Mouse (Mus musculus) ovary, postnatal 36 days (tissue): ENCODE results near the gene 1810049J17Rik.

Experiments used
- DNase-seq: peaks from one replicate; pipeline ENCODE4 v3.0.0; 2022; ENCODE audit warnings: low spot score, mixed read lengths

1810049J17Rik gene

DNA sequence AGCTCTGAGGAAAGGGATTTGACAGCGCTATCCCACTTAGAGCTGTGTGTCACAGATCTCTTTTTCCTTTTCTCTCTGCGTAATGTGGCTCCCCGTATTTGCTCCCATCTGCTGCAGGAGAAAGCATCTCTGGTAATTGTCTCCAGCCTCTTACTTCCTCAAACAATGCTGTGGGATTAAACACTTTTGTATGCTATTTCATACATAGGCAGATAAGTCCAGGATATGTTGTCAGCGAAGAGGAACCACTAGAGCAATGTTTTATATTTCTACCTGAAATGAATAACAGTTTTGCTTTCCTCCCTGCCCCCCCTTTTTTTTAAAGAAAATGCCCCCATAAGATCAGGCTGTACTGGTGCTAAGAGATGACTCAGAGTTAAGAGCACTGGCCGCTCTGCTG is 13.2 kb downstream of the 1810049J17Rik start:
- DNase-seq, result no peak

DNA sequence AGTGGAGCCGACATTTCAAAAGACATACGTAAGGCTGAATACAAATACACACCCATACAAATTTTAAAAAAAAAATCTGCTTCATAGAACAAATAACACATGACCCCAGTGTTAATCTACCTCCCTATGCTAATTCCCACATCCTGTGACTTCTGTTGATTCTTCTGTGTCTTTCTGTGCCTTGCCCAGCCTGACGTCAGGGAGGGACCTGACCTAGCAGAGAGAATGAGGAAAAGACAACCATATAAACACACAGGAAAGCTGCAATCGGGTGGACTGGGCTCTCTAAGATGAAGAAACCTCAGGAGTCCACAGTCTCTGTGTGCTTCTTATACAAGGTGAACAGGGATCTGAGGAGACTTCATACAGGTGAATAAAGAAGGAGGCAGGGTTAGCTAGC is 14.6 kb downstream of the 1810049J17Rik start:
- DNase-seq, result no peak

DNA sequence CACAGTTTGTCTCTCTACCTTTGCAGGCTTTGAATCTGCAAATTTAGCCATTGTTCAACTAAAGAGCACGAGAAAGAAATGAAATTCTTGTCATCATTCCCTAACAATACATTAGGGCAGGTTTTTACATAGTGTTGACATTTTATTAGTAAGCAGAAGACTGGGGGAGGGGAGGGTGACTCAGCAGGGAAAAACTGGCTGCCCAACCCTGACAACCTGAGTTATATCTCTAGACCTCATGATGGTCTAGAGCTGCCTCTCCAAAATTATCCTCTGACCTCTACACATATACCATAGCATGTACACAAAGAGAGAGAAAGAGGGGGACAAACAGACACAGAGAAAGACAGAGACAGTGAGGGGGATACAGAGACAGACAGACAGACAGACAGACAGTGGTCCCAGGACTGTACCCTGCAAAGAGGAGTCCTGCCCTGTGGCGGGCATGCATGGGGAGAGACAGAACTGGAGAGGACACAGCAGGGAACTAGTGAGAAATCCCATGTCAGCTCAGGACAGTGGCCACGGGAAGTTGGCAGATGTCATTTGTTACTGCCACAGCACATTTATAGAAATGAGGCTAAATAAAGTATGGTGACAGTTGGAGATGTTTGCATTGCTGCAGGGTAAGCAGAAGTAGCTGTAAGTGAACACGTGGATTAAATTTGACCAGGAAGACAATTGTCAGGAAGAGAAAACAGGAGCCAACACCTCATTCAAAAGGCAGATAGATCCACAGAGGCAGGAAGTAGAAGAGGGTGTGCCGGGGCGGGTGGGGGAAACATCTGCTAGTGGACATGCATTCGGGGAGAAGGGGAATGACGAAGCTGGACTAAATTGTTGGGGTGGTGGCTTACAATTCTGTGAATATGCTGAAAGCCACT is 15.3 kb downstream of the 1810049J17Rik start:
- no peak for DNase-seq

DNA sequence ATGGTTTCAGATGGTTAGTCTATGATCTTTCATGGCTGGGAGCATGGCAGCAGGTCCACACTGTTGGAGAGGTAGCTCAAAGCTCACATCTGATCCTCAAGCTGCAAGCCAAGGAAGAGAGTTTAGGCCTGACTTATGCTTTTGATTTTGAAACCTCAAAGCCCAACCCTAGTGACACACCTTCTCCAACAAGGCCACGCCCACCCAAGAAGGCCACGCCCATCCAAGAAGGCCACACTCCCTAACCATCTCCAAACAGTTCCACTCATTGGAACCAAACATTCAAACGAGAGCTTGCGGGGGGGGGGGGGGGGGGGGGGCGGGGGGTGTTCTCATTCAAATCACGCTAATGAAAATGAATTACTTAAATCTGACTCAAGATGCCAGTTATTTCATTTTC is 19.9 kb downstream of the 1810049J17Rik start:
- no peak for DNase-seq

DNA sequence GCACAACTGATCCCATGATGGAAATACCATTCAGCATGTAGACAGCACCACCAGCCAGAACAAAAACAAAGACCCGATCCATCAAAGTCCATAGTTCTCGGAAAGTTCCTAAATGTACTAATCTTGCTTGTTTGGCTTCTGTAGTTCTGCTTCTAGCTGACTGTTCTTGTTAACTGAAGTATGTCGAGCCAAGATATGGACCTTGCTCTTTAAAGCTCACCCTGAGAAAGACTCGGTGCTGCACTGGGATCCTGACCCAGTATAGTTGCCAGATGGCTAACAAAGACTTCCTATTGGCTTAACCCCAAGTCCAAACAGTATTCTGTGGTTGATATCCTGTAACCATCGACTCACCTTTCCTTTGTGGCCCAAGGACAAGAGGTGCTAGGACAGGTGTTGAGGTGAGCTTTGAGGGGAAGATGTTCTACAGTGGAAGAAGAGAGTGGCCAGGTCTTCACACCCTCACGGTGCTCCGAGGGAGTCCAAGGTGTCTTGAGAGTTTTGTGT is 23.4 kb downstream of the 1810049J17Rik start:
- DNase-seq, result no peak

DNA sequence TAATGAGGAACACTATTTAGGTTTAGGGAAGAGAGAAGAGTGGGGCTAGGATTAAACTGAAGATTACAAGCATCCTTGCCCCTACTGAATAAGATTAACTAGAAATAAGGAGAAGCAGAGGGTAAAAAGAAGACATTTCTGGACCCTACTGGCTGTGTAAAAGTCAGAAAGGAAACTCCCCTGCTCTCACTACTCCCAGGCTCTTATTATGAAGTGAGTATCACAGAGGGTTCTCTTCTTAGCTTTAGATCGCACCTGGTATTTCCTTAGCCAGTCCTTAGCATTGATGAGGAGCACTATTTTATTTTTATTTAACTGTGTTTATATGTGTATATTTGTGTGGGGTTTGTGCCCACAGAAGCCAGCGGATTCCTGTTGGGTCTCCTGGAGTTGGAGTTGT is 25.5 kb downstream of the 1810049J17Rik start:
- no peak for DNase-seq

DNA sequence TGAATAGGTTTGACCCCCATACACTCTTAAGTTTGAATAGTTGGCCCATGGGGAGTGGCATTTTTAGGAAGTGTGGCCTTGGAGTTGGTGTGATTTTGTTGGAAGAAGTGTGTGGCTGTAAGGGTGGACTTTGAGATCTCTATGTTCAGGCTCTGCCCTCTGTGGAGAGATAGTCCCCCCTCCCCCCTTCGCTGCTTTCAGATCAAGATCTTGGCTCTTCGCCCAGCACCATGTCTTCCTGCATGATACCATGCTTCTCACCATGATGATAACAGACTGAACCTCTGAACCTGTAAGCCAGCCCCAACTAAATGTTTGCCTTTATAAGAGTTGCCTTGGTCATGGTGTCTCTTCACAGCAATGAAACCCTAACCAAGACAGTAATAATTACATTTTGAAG is 29.9 kb downstream of the 1810049J17Rik start:
- no peak for DNase-seq

DNA sequence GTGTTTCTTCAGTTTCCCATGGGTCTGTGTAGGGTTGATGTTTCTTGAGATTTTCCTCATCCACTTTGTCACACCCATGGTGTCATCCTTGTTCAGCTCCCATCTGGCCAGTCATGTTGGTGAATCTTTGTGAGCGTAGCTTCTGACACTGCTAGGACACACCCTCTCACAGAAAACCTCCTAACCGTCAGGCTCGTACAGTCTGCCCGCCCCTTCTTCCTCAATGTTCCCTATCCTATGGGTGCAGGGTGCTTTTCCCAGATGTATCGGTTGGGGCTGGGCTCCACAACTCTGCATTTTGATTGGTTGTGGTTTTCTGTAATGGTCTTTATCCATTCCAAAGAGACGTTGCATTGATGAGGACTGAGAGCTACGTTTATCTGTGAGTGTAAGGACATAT is 31.4 kb downstream of the 1810049J17Rik start:
- DNase-seq, result no peak

DNA sequence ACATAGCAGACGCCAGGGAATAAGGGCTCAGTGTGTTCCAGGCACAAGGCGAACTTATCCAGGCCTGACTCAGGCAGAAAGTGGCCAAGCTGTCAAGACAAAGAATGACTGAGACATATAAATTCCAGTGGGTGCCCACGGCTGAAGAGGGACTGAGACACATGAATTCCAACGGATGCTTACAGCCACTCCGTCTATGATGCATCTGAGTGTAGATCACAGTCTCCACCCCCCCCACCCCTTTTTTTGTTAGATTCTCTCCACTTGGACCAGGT is 36.2 kb downstream of the 1810049J17Rik start:
- DNase-seq, result no peak

DNA sequence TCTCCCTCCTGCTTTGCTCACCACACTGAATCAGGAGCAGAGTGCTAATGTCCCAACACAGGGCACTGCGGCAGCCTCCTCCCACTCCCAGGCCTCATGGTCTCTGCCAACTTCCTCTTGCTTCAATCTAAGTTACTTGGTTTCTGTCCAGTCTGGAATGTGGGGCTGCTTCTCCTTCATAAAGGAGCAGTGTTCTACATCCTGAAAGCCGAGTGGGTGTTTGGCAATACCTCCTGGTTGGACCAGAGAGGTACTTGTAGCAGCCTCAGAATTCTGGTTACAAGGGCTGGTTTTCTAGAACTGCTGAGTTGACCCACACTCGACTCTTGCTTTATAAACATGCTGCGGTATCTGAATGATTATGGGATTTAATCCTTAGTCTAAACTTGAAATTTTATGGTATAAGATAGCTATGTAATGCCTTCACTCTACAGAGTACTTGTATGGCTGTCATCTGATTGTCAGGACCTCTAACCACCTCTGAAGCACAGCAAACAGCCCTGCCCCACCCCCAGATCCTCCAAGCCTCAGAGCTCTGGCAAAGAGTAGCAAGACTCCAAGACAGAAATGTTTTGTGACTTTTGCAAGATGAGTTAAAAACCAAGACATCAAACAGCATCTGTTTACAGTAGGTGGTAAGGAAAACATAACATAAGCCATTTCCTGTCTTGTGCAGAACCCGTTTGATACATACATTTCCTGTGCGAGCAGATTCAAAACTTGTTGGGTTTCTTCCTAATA is 36.7 kb downstream of the 1810049J17Rik start:
- DNase-seq, result no peak

DNA sequence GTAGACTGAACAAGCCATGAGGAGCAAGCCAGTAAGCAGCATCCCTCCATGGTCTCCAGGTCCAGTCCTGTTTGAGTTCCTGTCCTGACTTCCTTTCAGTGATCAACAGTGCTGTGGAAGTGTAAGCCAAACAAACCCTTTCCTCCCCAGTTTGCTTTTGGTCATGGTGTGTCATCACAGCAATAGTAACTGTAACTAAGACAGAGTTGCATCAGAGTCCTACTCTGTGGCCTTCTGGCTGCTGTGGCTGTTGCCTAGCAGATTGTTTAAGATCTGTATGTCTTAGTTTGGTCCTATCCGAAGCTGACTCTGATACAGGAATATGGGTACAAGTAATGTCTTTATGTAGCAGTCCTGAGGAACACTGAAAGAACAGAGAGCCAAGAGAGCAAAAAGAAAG is 41.9 kb downstream of the 1810049J17Rik start:
- no peak for DNase-seq

DNA sequence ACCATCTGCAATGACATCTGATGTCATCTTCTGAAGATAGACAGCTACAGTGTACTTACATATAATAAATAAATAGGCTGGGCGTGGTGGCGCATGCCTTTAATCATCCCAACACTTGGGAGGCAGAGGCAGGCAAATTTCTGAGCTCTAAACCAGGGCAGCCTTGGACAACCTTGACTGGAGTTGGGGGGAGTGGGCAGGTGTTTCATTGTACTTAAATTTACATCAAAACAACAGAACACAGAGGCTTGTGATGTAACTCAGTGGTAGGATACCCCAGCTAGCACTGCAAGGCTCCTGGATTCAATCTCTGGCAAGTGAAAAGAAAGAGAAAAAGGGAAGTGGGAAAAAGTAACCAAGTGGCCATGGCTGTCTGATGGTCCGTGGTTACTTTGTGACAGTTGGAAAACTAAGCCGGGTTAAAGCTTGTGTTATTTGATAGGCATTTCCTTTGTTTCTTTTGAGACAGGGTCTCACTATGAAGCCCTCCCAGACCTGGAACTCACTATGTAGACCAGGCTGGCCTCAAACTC is 46.5 kb downstream of the 1810049J17Rik start:
- DNase-seq, result no peak

DNA sequence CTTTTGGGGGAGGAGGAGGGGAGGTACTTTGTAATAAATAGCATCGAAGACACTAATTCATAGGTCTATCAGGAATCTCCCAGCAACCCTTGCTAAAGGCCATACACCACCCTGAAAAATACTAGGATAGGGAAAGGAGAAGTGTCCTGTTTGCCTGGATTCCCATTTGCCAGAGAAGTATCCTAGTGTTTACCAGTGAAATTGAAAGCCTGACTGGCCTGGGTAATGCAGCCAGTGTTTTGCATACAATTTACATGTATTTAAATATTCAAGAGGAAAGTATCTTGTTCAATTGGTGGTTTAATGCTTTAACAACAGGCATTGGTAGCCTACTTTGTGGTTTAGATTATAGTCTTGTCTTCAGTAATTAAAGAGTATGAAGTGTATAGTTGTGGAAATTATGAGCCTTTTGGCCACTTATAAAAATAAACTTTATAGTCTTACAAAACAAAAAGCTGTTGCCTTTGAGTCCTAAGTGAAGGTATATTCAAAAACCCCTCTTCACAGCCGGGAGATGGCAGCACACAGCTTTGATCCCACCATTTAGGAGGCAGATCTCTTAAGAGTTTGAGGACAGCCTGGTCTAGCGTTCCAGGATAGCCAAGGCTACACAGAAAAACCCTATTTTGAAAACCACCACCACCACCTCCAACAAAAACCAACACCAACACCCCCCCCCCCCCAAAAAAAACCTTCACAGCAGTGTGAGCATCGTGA is 47.5 kb downstream of the 1810049J17Rik start:
- DNase-seq, result no peak

DNA sequence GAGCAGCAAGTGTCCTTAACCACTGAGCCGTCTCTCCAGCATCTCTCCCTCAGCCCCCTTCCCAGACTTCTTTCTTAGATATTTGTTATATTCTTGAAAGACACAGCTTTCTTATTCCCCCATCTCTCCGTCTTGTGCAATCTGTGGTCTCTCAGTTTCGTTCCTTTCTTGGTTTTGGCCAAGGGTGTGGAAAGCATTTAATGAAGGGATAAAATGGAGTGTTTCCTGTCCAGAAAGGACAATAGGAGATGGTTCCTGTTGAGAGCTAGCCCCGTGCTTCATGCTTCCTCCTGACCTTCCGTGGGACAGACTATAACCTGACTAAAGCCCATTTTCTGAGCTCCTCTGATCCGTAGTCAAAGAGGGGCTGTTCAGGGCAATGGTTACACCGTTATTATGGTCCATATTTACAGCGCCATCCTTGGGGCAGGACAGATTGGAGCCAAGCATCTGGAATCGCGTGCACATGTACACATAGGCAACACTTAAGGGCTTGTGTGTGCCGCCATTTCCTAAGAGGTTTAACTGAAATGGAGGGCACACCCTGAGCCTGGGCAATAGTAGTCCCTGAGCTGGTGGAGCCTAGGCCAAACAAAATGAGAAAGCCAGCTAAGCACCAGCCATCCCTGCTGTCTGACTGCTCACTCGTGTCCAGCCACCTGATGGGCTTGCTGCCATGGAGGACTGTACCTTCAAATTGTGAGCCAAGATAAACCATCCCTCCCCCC is 48.2 kb downstream of the 1810049J17Rik start:
- DNase-seq, result no peak
